Mouse (Mus musculus): Measurements from ENCODE around the gene Dnaja1. TPM values are rescaled to one million over a fixed set of nuclear protein-coding genes. Genes with fewer than 3 reads are reported as not detected.

Gene Dnaja1
- total RNA-seq, 2 experiments from 2014 or later = 368 to 372 TPM

DNA sequence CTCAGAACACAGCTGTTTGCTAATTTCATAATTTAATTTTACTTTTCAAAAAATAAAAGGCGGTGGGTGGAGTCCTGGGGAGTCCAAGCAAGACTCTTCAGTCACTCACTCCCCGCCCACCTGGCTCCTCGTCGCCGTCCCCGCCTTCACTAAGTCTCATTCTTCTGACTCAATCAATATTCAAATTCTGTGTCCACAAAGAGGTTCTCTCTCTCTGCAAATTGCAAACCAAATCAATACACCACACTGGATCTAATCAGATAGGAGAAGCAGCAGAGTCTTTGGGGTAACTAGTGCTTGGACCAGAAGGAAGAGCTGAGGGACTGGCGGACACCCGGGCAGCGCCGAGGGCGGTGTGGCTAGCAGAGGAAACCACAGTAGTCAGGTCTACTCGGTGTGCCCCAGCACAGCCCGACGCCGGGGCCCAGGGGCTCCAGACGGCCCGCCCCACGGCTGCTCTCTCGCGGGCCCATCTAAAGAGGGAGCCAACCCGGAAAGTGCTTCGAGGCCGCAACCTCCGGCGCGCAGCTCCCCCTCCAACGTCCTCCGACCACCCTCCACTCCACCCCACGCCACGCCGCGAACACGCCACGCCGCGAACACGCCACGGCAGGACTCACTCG, 35.3 kb downstream of the Dnaja1 start:
- no peak for DNase-seq

GRCm38 (mm10) chr4:40757780-40758420, 36.0 kb downstream of the Dnaja1 start, which contains the start of gene Smu1:
TSS of gene Smu1 (minus strand) at chr4:40757923.
- DNase-seq = peak; percentile 96 to 98

DNA sequence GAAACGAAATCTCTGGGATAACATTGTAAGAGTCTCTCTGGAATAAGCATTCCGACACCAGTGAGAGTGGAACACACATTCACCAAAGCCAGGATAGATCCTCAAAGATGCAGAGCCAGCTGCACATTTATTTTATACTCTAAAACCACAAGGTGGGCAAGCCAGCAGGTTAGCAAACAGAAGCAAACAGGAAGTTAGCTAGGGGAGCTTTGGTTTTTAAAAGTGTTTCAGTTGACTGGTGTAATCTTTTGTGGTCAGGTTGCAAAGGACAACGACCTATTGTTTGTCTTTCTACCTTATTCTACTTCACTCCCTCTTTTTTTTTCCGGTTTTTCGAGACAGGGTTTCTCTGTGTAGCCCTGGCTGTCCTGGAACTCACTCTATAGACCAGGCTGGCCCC, 37.9 kb downstream of the Dnaja1 start:
- no peak for DNase-seq

DNA sequence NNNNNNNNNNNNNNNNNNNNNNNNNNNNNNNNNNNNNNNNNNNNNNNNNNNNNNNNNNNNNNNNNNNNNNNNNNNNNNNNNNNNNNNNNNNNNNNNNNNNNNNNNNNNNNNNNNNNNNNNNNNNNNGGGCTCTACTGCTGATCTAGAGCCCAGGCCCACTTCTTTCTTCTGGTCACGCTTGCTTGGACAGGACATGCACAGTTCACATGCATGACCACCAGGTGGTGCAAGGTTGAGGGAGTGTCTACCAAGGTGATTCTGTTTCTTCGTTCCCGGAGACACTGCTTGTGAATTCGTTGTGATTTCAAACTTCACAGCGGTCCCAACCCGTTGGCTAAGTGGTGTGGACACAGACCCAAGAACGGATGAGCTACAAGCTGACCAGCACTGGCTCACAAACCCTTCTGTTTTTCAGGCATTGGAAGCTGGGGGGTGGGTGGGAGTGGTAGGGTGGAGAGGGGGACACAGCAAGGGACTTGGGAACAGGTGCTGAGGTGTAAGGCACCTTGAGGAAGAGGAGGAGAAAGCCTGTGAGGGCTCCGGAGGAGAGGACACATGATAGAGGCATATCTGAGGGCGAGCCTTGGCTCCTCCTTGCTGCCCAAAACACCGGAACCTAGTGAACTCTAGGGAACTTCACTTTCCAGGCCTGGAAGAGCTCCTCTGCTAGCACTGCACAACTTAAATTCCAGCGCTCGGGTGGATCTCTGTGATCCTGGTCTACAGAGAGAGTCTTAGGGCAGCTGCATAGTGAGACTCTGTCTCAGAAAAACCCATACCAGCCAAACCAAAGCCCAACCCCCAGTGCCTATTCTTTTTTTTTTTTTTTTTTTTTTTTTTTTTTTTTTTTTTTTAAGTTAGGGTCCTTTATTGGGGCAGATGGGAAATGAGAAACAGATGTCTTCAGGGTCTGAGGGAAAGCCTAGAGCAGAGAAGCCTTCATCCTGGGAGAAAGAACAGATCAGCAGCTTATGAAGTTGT, 52.6 kb downstream of the Dnaja1 start:
- peak; percentile 28 to 34 for DNase-seq

DNA sequence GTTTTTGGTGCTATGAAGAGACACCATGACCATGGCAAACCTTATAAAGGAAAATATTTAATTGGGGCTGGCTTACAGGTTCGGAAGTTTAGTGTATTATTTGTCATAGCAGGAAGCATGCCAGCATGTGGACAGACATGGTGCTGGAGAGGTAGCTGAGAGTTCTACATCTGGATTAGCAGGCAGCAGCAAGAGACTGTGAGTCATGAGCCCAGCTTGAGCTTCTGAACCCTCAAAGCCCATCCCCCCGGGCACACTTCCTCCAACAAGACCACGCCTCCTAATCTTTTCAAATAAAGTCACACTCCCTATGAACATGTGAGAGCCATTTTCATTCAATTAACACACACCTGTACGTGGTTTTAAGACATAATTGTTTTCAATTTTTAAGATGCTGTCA, 54.5 kb downstream of the Dnaja1 start:
- no peak for DNase-seq

DNA sequence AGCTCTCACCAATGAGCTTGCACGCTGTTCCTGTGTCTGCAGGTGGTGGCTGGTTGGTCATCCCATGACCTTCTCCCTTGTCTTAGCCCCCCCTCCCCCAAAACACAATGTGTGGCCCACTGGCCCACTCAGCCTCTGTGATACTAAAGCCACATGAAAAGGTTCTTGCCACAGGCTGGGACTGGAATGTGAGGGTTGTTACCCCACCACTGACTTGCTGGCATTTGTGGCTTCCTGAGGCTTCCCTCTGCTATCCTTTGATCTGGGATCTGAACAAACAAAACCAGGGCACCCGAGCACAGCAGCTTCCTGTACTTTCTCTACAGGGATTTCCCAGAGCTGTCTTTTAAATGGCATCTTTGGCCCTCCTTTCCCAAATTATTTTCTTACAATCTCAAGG, 55.2 kb downstream of the Dnaja1 start:
- DNase-seq = no peak

GRCm38 (mm10) chr4:40778656-40779055, 56.7 kb downstream of the Dnaja1 start:
- no peak for DNase-seq

GRCm38 (mm10) chr4:40781143-40781542, 59.2 kb downstream of the Dnaja1 start:
- DNase-seq = no peak

GRCm38 (mm10) chr4:40781797-40782495, 60.0 kb downstream of the Dnaja1 start:
- no peak for DNase-seq

DNA sequence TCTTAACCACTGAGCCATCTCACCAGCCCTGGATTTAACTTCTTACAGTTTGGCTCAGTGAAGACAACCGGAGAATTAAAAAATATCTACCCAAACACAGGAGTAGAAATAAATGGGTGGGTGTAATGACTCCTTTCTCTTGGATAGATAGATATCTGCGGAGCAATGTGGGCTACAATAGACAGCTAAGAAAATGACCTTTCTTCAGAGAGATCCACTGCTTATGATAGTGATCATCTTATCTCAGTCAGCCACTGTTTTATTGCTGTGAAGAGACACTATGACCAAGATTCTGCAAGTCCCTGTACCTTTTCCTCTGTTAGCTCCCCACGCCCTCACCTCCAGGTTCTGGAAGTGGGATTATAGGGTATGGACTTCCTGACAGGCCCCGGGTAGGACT, 61.1 kb downstream of the Dnaja1 start:
- no peak for DNase-seq

DNA sequence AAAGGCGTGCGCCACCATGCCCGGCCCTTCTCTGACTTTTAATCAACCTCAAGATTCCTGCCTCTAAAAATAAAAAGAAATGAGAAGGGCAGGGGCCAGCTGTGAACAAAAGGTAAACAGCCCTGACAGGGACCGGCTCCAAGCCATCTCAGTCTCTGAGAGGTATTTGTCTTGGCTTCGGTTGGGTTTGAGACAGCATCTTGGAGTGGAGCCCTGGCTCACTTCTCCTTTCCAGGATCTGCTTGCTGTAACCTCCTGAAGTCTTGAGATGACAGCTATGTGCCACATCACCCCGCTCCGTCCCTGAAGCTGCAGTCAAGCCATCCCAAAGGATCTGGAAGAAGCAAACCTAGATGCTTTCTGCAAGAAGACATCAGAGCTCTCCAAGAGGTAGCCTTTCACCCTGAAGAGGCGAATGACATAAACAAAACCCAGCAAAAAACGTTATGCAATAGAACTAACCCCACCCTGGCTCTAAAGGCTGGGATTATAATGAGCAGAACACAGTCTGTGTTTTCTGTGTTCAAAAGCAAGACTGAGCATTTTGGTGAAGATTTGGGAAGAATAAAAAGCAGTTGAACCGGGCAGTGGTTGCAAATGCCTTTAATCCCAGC, 62.7 kb downstream of the Dnaja1 start:
- DNase-seq = no peak

- DNase-seq = no peak
These were observed 63.7 kb downstream of the Dnaja1 start for GRCm38 (mm10) chr4:40785620-40786166.

- DNase-seq = no peak
These were observed 64.6 kb downstream of the Dnaja1 start for GRCm38 (mm10) chr4:40786578-40786977.

Small RNA genes lying within 50 kb of the gene (microRNA-seq; reads per million reads assigned to microRNA genes)
- gene Mir207 = 0 to 0.90 reads per million in 2 experiments

Other genes starting within 250 kb of the Dnaja1 start
- gene Tmem215, start 250.0 kb upstream of the Dnaja1 start, total RNA-seq (2021) = 1 to 10 TPM; 5.8 to 8.4 TPM
- gene Aptx, start 19.0 kb upstream of the Dnaja1 start, total RNA-seq (2021) = 10 to 100 TPM; 23.4 to 28.7 TPM
- 10 to 100 TPM; 51.4 to 55.3 TPM for gene Smu1, start 35.8 kb downstream of the Dnaja1 start, total RNA-seq (2021)
- 10 to 100 TPM in 1 of 2 experiments, 1 to 10 TPM in 1; 6.9 to 10.8 TPM for gene B4galt1, start 131.9 kb downstream of the Dnaja1 start, total RNA-seq (2021)
- not detected for gene Spink4, start 197.9 kb downstream of the Dnaja1 start, total RNA-seq (2021)
- gene Bag1, start 226.1 kb downstream of the Dnaja1 start, total RNA-seq (2021) = 100 to 1,000 TPM; 148 to 156 TPM
- 10 to 100 TPM; 87.9 to 89.4 TPM for gene Chmp5, start 226.3 kb downstream of the Dnaja1 start, total RNA-seq (2021)
- gene Nfx1, start 248.8 kb downstream of the Dnaja1 start, total RNA-seq (2021) = 10 to 100 TPM; 66.1 to 76.4 TPM